Mouse (Mus musculus) G1E (cell line): ENCODE data around the gene Cyp2ab1.

Source experiments
- CTCF ChIP-seq: IDR thresholded peaks from 2 replicates; pipeline ENCODE4 v1.5.1; 2012; ENCODE audit warnings: low read depth, low read length, inconsistent platforms, mixed read lengths
- GATA1 ChIP-seq: IDR thresholded peaks from 2 replicates; pipeline ENCODE4 v1.6.1; 2012; ENCODE audit warnings: borderline replicate concordance, low read length, inconsistent platforms, mixed read lengths
- TAL1 ChIP-seq: conservative IDR thresholded peaks from 2 replicates; pipeline ENCODE4 v1.6.1; 2012; ENCODE audit warnings: low read depth, low read length, inconsistent platforms, mixed read lengths

GRCm38 (mm10) chr16:20322274-20322673 lies 2.9 kb downstream of the Cyp2ab1 start:
- TF ChIP-seq CTCF: no peak
- no peak for TF ChIP-seq GATA1
- TF ChIP-seq TAL1: no peak
